Mouse (Mus musculus): Measurements from ENCODE around the gene Taf4. TPM values are rescaled to one million over a fixed set of nuclear protein-coding genes. Genes with fewer than 3 reads are reported as not detected.

Gene Taf4
- polyA plus RNA-seq, 1 experiment: 6.3 TPM

- no peak overlapping the region for H3K4me2 ChIP-seq (ENCODE audit: low read depth)
- H3K4me3 ChIP-seq: no peak overlapping the region
- H3K27me3 ChIP-seq (ENCODE audit: control insufficient read depth, insufficient read depth, insufficient read length): no peaks in the 10 kb centered on the region
- H3K79me2 ChIP-seq (ENCODE audit: control insufficient read depth, insufficient read depth): no peaks in the 10 kb centered on the region
- TF ChIP-seq MYOD1 (IDR thresholded peaks at IDR 0.05; ENCODE audit: control insufficient read depth in 1 of 3, insufficient read length in 2 of 3, low read depth in 2 of 3): no peak
- TF ChIP-seq POLR2AphosphoS2 (IDR thresholded peaks at IDR 0.05; ENCODE audit: insufficient read length, low read depth): no peak
- no peak for TF ChIP-seq MYOG (IDR thresholded peaks at IDR 0.05; ENCODE audit: control insufficient read depth in 1 of 3, insufficient read depth in 1 of 3, insufficient read length in 2 of 3, low read depth in 2 of 3)
- TF ChIP-seq POLR2A (IDR thresholded peaks at IDR 0.05; ENCODE audit: insufficient read length, low read depth): no peak
- TF ChIP-seq MAX (IDR thresholded peaks at IDR 0.05; ENCODE audit: low read depth): no peak
- TF ChIP-seq USF1 (IDR thresholded peaks at IDR 0.05; ENCODE audit: low read depth): no peak
- TF ChIP-seq TCF3 (IDR thresholded peaks at IDR 0.05; ENCODE audit: insufficient read length, low read depth): no peak
- TF ChIP-seq E2F4 (IDR thresholded peaks at IDR 0.05; ENCODE audit: insufficient read depth): no peak
- no peak for TF ChIP-seq SRF (IDR thresholded peaks at IDR 0.05; ENCODE audit: control insufficient read depth, insufficient read length, low read depth)
- TF ChIP-seq CEBPB (IDR thresholded peaks at IDR 0.05; ENCODE audit: insufficient read depth, poor library complexity, severe bottlenecking): no peak
- TF ChIP-seq TCF12 (IDR thresholded peaks at IDR 0.05; ENCODE audit: insufficient read depth, poor library complexity, severe bottlenecking): no peak
- TF ChIP-seq REST (IDR thresholded peaks at IDR 0.05; ENCODE audit: insufficient read depth, insufficient read length): no peak
- H3ac ChIP-seq (ENCODE audit: control insufficient read depth, insufficient read length): no peak overlapping the region
- H3K36me3 ChIP-seq (ENCODE audit: control insufficient read depth, insufficient read depth): no peaks in the 10 kb centered on the region
Observed at GRCm38 (mm10) chr2:180005656-180006351, 29.4 kb upstream of the Taf4 start.

DNA sequence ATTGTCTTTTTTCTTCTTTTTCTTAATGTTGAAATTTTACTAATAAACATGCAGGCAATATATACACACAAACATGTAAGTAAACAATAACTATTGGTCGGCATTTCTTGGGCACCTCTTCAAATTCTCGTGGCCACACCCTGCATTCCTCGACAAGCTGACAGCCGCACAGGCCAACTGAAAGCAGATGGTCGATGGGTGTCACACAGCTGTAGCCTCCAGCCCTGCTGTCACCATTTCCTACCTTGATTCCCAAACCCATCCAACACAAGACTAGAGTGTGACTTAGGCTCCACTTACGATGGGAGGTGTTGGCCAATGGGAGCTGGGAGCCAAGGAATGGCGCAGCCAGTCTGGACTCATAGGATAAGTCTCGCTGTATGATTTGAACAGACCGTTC, 25.2 kb upstream of the Taf4 start:
- H3K4me2 ChIP-seq (ENCODE audit: low read depth): no peak overlapping the region
- no peaks in the 10 kb centered on the region for H3K27me3 ChIP-seq (ENCODE audit: control insufficient read depth, insufficient read depth, insufficient read length)
- H3K36me3 ChIP-seq (ENCODE audit: control insufficient read depth, insufficient read depth): no peaks in the 10 kb centered on the region
- H3ac ChIP-seq (ENCODE audit: control insufficient read depth, insufficient read length): no peak overlapping the region
- H3K4me3 ChIP-seq: no peak overlapping the region
- no peaks in the 10 kb centered on the region for H3K79me2 ChIP-seq (ENCODE audit: control insufficient read depth, insufficient read depth)
- no peak for TF ChIP-seq POLR2A (IDR thresholded peaks at IDR 0.05; ENCODE audit: insufficient read length, low read depth)
- TF ChIP-seq TCF12 (IDR thresholded peaks at IDR 0.05; ENCODE audit: insufficient read depth, poor library complexity, severe bottlenecking): peak; percentile 31
- TF ChIP-seq TCF3 (IDR thresholded peaks at IDR 0.05; ENCODE audit: insufficient read length, low read depth): peak; percentile 86
- TF ChIP-seq REST (IDR thresholded peaks at IDR 0.05; ENCODE audit: insufficient read depth, insufficient read length): no peak
- no peak for TF ChIP-seq SRF (IDR thresholded peaks at IDR 0.05; ENCODE audit: control insufficient read depth, insufficient read length, low read depth)
- TF ChIP-seq USF1 (IDR thresholded peaks at IDR 0.05; ENCODE audit: low read depth): no peak
- TF ChIP-seq E2F4 (IDR thresholded peaks at IDR 0.05; ENCODE audit: insufficient read depth): no peak
- TF ChIP-seq MYOG (IDR thresholded peaks at IDR 0.05; ENCODE audit: control insufficient read depth in 1 of 3, insufficient read depth in 1 of 3, insufficient read length in 2 of 3, low read depth in 2 of 3): peak; percentile 43 to 90 (median 50)
- peak; percentile 58 to 86 (median 76) for TF ChIP-seq MYOD1 (IDR thresholded peaks at IDR 0.05; ENCODE audit: control insufficient read depth in 1 of 3, insufficient read length in 2 of 3, low read depth in 2 of 3)

- H3K79me2 ChIP-seq (ENCODE audit: control insufficient read depth, insufficient read depth): no peaks in the 10 kb centered on the region
- H3K4me3 ChIP-seq: no peak overlapping the region
- TF ChIP-seq POLR2A (IDR thresholded peaks at IDR 0.05; ENCODE audit: insufficient read length, low read depth): no peak
- TF ChIP-seq POLR2AphosphoS2 (IDR thresholded peaks at IDR 0.05; ENCODE audit: insufficient read length, low read depth): no peak
- no peak for TF ChIP-seq MYOD1 (IDR thresholded peaks at IDR 0.05; ENCODE audit: control insufficient read depth in 1 of 3, insufficient read length in 2 of 3, low read depth in 2 of 3)
- no peak for TF ChIP-seq REST (IDR thresholded peaks at IDR 0.05; ENCODE audit: insufficient read depth, insufficient read length)
- no peak for TF ChIP-seq USF1 (IDR thresholded peaks at IDR 0.05; ENCODE audit: low read depth)
- TF ChIP-seq TCF12 (IDR thresholded peaks at IDR 0.05; ENCODE audit: insufficient read depth, poor library complexity, severe bottlenecking): no peak
- no peak for TF ChIP-seq CEBPB (IDR thresholded peaks at IDR 0.05; ENCODE audit: insufficient read depth, poor library complexity, severe bottlenecking)
- TF ChIP-seq E2F4 (IDR thresholded peaks at IDR 0.05; ENCODE audit: insufficient read depth): no peak
- TF ChIP-seq MYOG (IDR thresholded peaks at IDR 0.05; ENCODE audit: control insufficient read depth in 1 of 3, insufficient read depth in 1 of 3, insufficient read length in 2 of 3, low read depth in 2 of 3): no peak
- no peak overlapping the region for H3K4me2 ChIP-seq (ENCODE audit: low read depth)
- H3K36me3 ChIP-seq (ENCODE audit: control insufficient read depth, insufficient read depth): no peaks in the 10 kb centered on the region
- no peaks in the 10 kb centered on the region for H3K27me3 ChIP-seq (ENCODE audit: control insufficient read depth, insufficient read depth, insufficient read length)
- H3ac ChIP-seq (ENCODE audit: control insufficient read depth, insufficient read length): no peak overlapping the region
Observed at GRCm38 (mm10) chr2:179998431-179998830, 22.0 kb upstream of the Taf4 start.

DNA sequence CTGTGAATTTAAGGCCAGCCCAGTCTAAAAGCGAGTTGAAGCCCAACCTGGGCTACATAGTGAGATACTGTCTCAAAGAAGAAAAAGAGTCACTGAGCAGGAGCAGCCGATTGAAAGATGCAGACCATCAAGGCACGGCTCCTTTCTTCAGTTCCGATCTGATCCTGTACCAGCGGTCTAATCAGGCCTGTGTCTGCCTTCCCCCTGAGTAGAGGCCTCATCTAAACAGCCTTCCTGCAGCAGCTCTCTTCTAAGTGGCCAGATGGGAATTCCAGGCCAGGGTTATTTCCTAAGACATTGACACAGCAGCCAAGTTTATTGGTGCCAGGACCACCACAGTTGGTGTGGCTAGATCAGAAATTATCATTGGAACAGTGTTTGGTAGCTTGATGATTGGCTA, 16.6 kb upstream of the Taf4 start:
- Histone ChIP-seq H3ac (ENCODE audit: control insufficient read depth, insufficient read length) (no peak overlapping the region), H3K4me2 (ENCODE audit: low read depth) (no peak overlapping the region), H3K36me3 (ENCODE audit: control insufficient read depth, insufficient read depth) (no peaks in the 10 kb centered on the region), H3K4me3 (no peak overlapping the region), H3K79me2 (ENCODE audit: control insufficient read depth, insufficient read depth) (no peaks in the 10 kb centered on the region), H3K27me3 (ENCODE audit: control insufficient read depth, insufficient read depth, insufficient read length) (no peaks in the 10 kb centered on the region)
- TF ChIP-seq CEBPB (IDR thresholded peaks at IDR 0.05; ENCODE audit: insufficient read depth, poor library complexity, severe bottlenecking) (no peak), SRF (IDR thresholded peaks at IDR 0.05; ENCODE audit: control insufficient read depth, insufficient read length, low read depth) (no peak), POLR2A (IDR thresholded peaks at IDR 0.05; ENCODE audit: insufficient read length, low read depth) (no peak), MAX (IDR thresholded peaks at IDR 0.05; ENCODE audit: low read depth) (no peak), E2F4 (IDR thresholded peaks at IDR 0.05; ENCODE audit: insufficient read depth) (no peak)

GRCm38 (mm10) chr2:179989098-179989497, 12.7 kb upstream of the Taf4 start:
- Histone ChIP-seq H3ac (ENCODE audit: control insufficient read depth, insufficient read length) (no peak overlapping the region), H3K79me2 (ENCODE audit: control insufficient read depth, insufficient read depth) (no peaks in the 10 kb centered on the region), H3K36me3 (ENCODE audit: control insufficient read depth, insufficient read depth) (no peaks in the 10 kb centered on the region), H3K4me2 (ENCODE audit: low read depth) (no peak overlapping the region), H3K27me3 (ENCODE audit: control insufficient read depth, insufficient read depth, insufficient read length) (no peaks in the 10 kb centered on the region), H3K4me3 (no peak overlapping the region)
- TF ChIP-seq CEBPB (IDR thresholded peaks at IDR 0.05; ENCODE audit: insufficient read depth, poor library complexity, severe bottlenecking) (no peak), SRF (IDR thresholded peaks at IDR 0.05; ENCODE audit: control insufficient read depth, insufficient read length, low read depth) (no peak), E2F4 (IDR thresholded peaks at IDR 0.05; ENCODE audit: insufficient read depth) (no peak), POLR2A (IDR thresholded peaks at IDR 0.05; ENCODE audit: insufficient read length, low read depth) (no peak), TCF3 (IDR thresholded peaks at IDR 0.05; ENCODE audit: insufficient read length, low read depth) (no peak), TCF12 (IDR thresholded peaks at IDR 0.05; ENCODE audit: insufficient read depth, poor library complexity, severe bottlenecking) (no peak), POLR2AphosphoS2 (IDR thresholded peaks at IDR 0.05; ENCODE audit: insufficient read length, low read depth) (no peak), MYOD1 (IDR thresholded peaks at IDR 0.05; ENCODE audit: control insufficient read depth in 1 of 3, insufficient read length in 2 of 3, low read depth in 2 of 3) (no peak), REST (IDR thresholded peaks at IDR 0.05; ENCODE audit: insufficient read depth, insufficient read length) (no peak), MYOG (IDR thresholded peaks at IDR 0.05; ENCODE audit: control insufficient read depth in 1 of 3, insufficient read depth in 1 of 3, insufficient read length in 2 of 3, low read depth in 2 of 3) (no peak), USF1 (IDR thresholded peaks at IDR 0.05; ENCODE audit: low read depth) (no peak), MAX (IDR thresholded peaks at IDR 0.05; ENCODE audit: low read depth) (no peak)
